Mouse (Mus musculus): Measurements from ENCODE around the gene Fitm2.
A peak's percentile ranks its signal among the peaks of the same experiment; 100 is the strongest.
"Not testable (repeated sequence)": the region's sequence is repeated elsewhere in the genome, so short reads cannot be mapped to it uniquely, and the experiment has no call there.

Gene Fitm2

GRCm38 (mm10) chr2:163462801-163463200, 9.6 kb downstream of the Fitm2 start:
- no peak for DNase-seq

- DNase-seq, result no peak
Measured at GRCm38 (mm10) chr2:163462386-163462785, 10.0 kb downstream of the Fitm2 start.

- not testable (repeated sequence) for DNase-seq
Measured at GRCm38 (mm10) chr2:163461307-163461706, 11.1 kb downstream of the Fitm2 start.

GRCm38 (mm10) chr2:163460622-163461021, 11.8 kb downstream of the Fitm2 start:
- no peak for DNase-seq

GRCm38 (mm10) chr2:163459380-163459779, 13.0 kb downstream of the Fitm2 start:
- no peak for DNase-seq

GRCm38 (mm10) chr2:163458539-163459265, 13.7 kb downstream of the Fitm2 start:
- DNase-seq, result no peak

- no peak for DNase-seq
Measured at GRCm38 (mm10) chr2:163453378-163453777, 19.1 kb downstream of the Fitm2 start.

GRCm38 (mm10) chr2:163452738-163453137, 19.7 kb downstream of the Fitm2 start:
- DNase-seq, result no peak

GRCm38 (mm10) chr2:163450668-163451295, 21.6 kb downstream of the Fitm2 start:
- DNase-seq, result peak; percentile 78

GRCm38 (mm10) chr2:163449276-163449675, 23.2 kb downstream of the Fitm2 start:
- no peak for DNase-seq

GRCm38 (mm10) chr2:163447375-163447774, 25.1 kb downstream of the Fitm2 start:
- DNase-seq, result no peak

GRCm38 (mm10) chr2:163444017-163444416, 28.4 kb downstream of the Fitm2 start:
- DNase-seq, result no peak

- no peak for DNase-seq
Measured at GRCm38 (mm10) chr2:163443543-163443942, 28.9 kb downstream of the Fitm2 start.

GRCm38 (mm10) chr2:163439488-163439887, 32.9 kb downstream of the Fitm2 start:
- no peak for DNase-seq

- no peak for DNase-seq
Measured at GRCm38 (mm10) chr2:163438619-163439451, 33.6 kb downstream of the Fitm2 start.

GRCm38 (mm10) chr2:163438246-163438618, 34.2 kb downstream of the Fitm2 start, which contains the start of gene Gdap1l1:
TSS of gene Gdap1l1 (plus strand) at chr2:163438476.
- DNase-seq, result peak; percentile 83

- DNase-seq, result no peak
Measured at GRCm38 (mm10) chr2:163437800-163438199, 34.6 kb downstream of the Fitm2 start.

- DNase-seq, result no peak
Measured at GRCm38 (mm10) chr2:163433971-163434370, 38.5 kb downstream of the Fitm2 start.

- no peak for DNase-seq
Measured at GRCm38 (mm10) chr2:163431289-163431688, 41.1 kb downstream of the Fitm2 start.

- DNase-seq, result no peak
Measured at GRCm38 (mm10) chr2:163428346-163429011, 44.0 kb downstream of the Fitm2 start.

GRCm38 (mm10) chr2:163424597-163424996, 47.8 kb downstream of the Fitm2 start, which contains the start of gene Oser1:
TSS of gene Oser1 (minus strand) at chr2:163424697.
- DNase-seq, result no peak

- no peak for DNase-seq
Measured at GRCm38 (mm10) chr2:163422895-163423660, 49.4 kb downstream of the Fitm2 start.

Data from layer of hippocampus, adult 9-11 months (tissue).